Mouse (Mus musculus) kidney, postnatal 0 days (tissue): ENCODE measurements around the gene Wif1. TPM values are rescaled to one million over a fixed set of nuclear protein-coding genes. Genes with fewer than 3 reads are reported as not detected.
A peak's percentile ranks its signal among the peaks of the same experiment; 100 is the strongest.

Experiments used
- ATAC-seq: fragments of 200-750 bp; cut with Nextera tagmentation; replicated peaks from 2 replicates; pipeline ENCODE4 v1.8.0; 2017; ENCODE audit warnings: low read depth, moderate number of reproducible peaks, moderate TSS enrichment, moderate library complexity; ENCODE audit not compliant: low FRiP score
- DNase-seq: peaks from one replicate; pipeline ENCODE4 v3.0.0-alpha.2; 2016; ENCODE audit warnings: low spot score
- H3K27ac ChIP-seq: fragments of 300-500 bp; sonication (generic); 2 replicates; pipeline ENCODE4 v1.5.1; 2014; ENCODE audit warnings: mild to moderate bottlenecking
- H3K27me3 ChIP-seq: fragments of 300-500 bp; sonication (generic); 2 replicates; pipeline ENCODE4 v1.6.1; 2014; ENCODE audit warnings: low read length, mixed read lengths; ENCODE audit not compliant: insufficient read depth
- H3K36me3 ChIP-seq: fragments of 300-500 bp; sonication (generic); 2 replicates; pipeline ENCODE4 v1.6.1; 2014; ENCODE audit warnings: low read length, mixed read lengths; ENCODE audit not compliant: insufficient read depth
- H3K4me1 ChIP-seq: fragments of 300-500 bp; sonication (generic); replicated peaks from 2 replicates; pipeline ENCODE4 v1.6.1; 2014; ENCODE audit warnings: antibody characterized with exemption, low read length, mixed read lengths; ENCODE audit not compliant: insufficient read depth
- H3K4me2 ChIP-seq: fragments of 300-500 bp; sonication (generic); 2 replicates; pipeline ENCODE4 v1.6.1; 2014; ENCODE audit warnings: mild to moderate bottlenecking, low read length, moderate library complexity, mixed read lengths
- H3K4me3 ChIP-seq: fragments of 300-500 bp; sonication (generic); replicated peaks from 2 replicates; pipeline ENCODE4 v1.5.1; 2014; ENCODE audit warnings: low read depth, low read length
- H3K9ac ChIP-seq: fragments of 300-500 bp; sonication (generic); 2 replicates; pipeline ENCODE4 v1.6.1; 2014; ENCODE audit warnings: low read depth, low read length
- H3K9me3 ChIP-seq: fragments of 300-500 bp; sonication (generic); replicated peaks from 2 replicates; pipeline ENCODE4 v1.6.1; 2016; ENCODE audit warnings: low read length, inconsistent platforms, mixed read lengths
- CTCF ChIP-seq: IDR thresholded peaks from 2 replicates; pipeline ENCODE4 v1.5.1; 2016; ENCODE audit warnings: antibody characterized with exemption, low read depth, mild to moderate bottlenecking, moderate library complexity
- WGBS: fragments of 180-500 bp; shearing (Covaris S2); extraction: QIAGEN DNeasy Blood & Tissue Kit; methylation state at CpG from one replicate; pipeline ENCODE4 v1.1.7; 2014; 5-methylcytosine and 5-hydroxymethylcytosine counted together
- polyA plus RNA-seq: library from polyadenylated mRNA; unstranded; fragments of >200 nt; fragmentation: Nextera tagmentation; extraction: Ambion mirVana; gene quantifications from 2 replicates; pipeline ENCODE4 v1.2.1, GENCODE M21; 2015

Gene Wif1
- polyA plus RNA-seq, 1 experiment from 2014 or later, result 2.3 TPM

GRCm38 (mm10) chr10:121031802-121032201 lies 2.0 kb upstream of the Wif1 start:
- DNase-seq (peak; percentile 72), ATAC-seq (no peak)
- peak; percentile 72 for TF ChIP-seq CTCF
- Histone ChIP-seq H3K4me3 (no peak overlapping the region), H3K9ac (no peak overlapping the region), H3K9me3 (no peaks in the 10 kb centered on the region), H3K36me3 (no peaks in the 10 kb centered on the region), H3K27me3 (peaks cover 24% of the 10 kb centered on the region), H3K4me2 (no peak overlapping the region), H3K27ac (no peak overlapping the region), H3K4me1 (peaks cover 5% of the 10 kb centered on the region; the same call in 1 of the 2 replicates)
- WGBS, result 15% methylated on average over 7 of the region's 7 CpGs

GRCm38 (mm10) chr10:121033128-121033791 lies 500 bp upstream of the Wif1 start:
- peak overlapping the region; percentile 44 for H3K4me3 ChIP-seq
- under 1% methylated on average over 25 of the region's 25 CpGs for WGBS
- DNase-seq, result peak; percentile 94
- peak; percentile 69 for TF ChIP-seq CTCF
- peaks cover 24% of the 10 kb centered on the region for H3K27me3 ChIP-seq
- H3K36me3 ChIP-seq, result no peaks in the 10 kb centered on the region
- peaks cover 5% of the 10 kb centered on the region; the same call in 1 of the 2 replicates for H3K4me1 ChIP-seq
- H3K9ac ChIP-seq, result no peak overlapping the region
- no peak overlapping the region for H3K27ac ChIP-seq
- peak overlapping the region; percentile 93 for H3K4me2 ChIP-seq
- peak; percentile 82 for ATAC-seq
- H3K9me3 ChIP-seq, result no peaks in the 10 kb centered on the region

GRCm38 (mm10) chr10:121034569-121034947 lies 798 bp downstream of the Wif1 start:
- DNase-seq (no peak), ATAC-seq (no peak)
- H3K9ac ChIP-seq, result no peak overlapping the region

GRCm38 (mm10) chr10:121038556-121039284 lies 5.0 kb downstream of the Wif1 start:
- Histone ChIP-seq H3K9ac (no peak overlapping the region), H3K27ac (no peak overlapping the region), H3K36me3 (no peaks in the 10 kb centered on the region), H3K9me3 (no peaks in the 10 kb centered on the region), H3K4me1 (peaks cover 5% of the 10 kb centered on the region; the same call in 1 of the 2 replicates), H3K27me3 (peaks cover 11% of the 10 kb centered on the region; the same call in 1 of the 2 replicates), H3K4me2 (no peak overlapping the region), H3K4me3 (no peak overlapping the region)
- 71% methylated on average over 4 of the region's 4 CpGs for WGBS
- DNase-seq (no peak), ATAC-seq (no peak)
- TF ChIP-seq CTCF, result no peak

More at GRCm38 (mm10) chr10:121034569-121034947, 798 bp downstream of the Wif1 start:
- Histone ChIP-seq H3K27me3 (peaks cover 24% of the 10 kb centered on the region), H3K4me1 (peaks cover 5% of the 10 kb centered on the region; the same call in 1 of the 2 replicates), H3K4me2 (peak overlapping the region; percentile 93), H3K27ac (no peak overlapping the region), H3K36me3 (no peaks in the 10 kb centered on the region), H3K9me3 (no peaks in the 10 kb centered on the region), H3K4me3 (peak overlapping the region; percentile 44; the same call in 1 of the 2 replicates)
- TF ChIP-seq CTCF, result no peak
- WGBS, result 7% methylated on average over 5 of the region's 5 CpGs

GRCm38 (mm10) chr10:121040911-121041310 lies 7.2 kb downstream of the Wif1 start:
- 54% methylated on average over 14 of the region's 14 CpGs for WGBS
- no peak overlapping the region for H3K9ac ChIP-seq
- 0 out of 2 replicates have a peak, but pooled peaks cover 5% of the 10 kb centered on the region for H3K27me3 ChIP-seq
- no peaks in the 10 kb centered on the region for H3K4me1 ChIP-seq
- no peak for ATAC-seq
- no peak for DNase-seq
- no peaks in the 10 kb centered on the region for H3K36me3 ChIP-seq
- H3K27ac ChIP-seq, result no peak overlapping the region
- no peak overlapping the region for H3K4me2 ChIP-seq
- H3K4me3 ChIP-seq, result no peak overlapping the region
- no peaks in the 10 kb centered on the region for H3K9me3 ChIP-seq
- no peak for TF ChIP-seq CTCF

GRCm38 (mm10) chr10:121047440-121047839 lies 13.7 kb downstream of the Wif1 start:
- TF ChIP-seq CTCF, result no peak
- no peaks in the 10 kb centered on the region for H3K9me3 ChIP-seq
- H3K27me3 ChIP-seq, result no peaks in the 10 kb centered on the region
- no peak overlapping the region for H3K4me2 ChIP-seq
- ATAC-seq (no peak), DNase-seq (no peak)
- H3K9ac ChIP-seq, result no peak overlapping the region
- WGBS, result 82% methylated on average over 10 of the region's 10 CpGs
- no peaks in the 10 kb centered on the region for H3K4me1 ChIP-seq
- H3K27ac ChIP-seq, result no peak overlapping the region
- no peak overlapping the region for H3K4me3 ChIP-seq
- H3K36me3 ChIP-seq, result no peaks in the 10 kb centered on the region
